Mouse (Mus musculus): ENCODE measurements around the gene Chil1. TPM values are rescaled to one million over a fixed set of nuclear protein-coding genes. Genes with fewer than 3 reads are reported as not detected.

Chil1 gene
- polyA plus RNA-seq, 1 experiment from 2014 or later = 0.80 TPM

- WGBS = 38% methylated on average over 11 of the region's 11 CpGs
- H3K27ac ChIP-seq = peak overlapping the region; percentile 17; the same call in 1 of the 2 replicates
These were observed 34.0 kb downstream of the Chil1 start for GRCm38 (mm10) chr1:134215751-134216628.

GRCm38 (mm10) chr1:134216629-134216971 lies 34.6 kb downstream of the Chil1 start:
- H3K9me3 ChIP-seq (replicated peaks) = no peaks in the 10 kb centered on the region
- no peak overlapping the region for H3K27ac ChIP-seq
- H3K4me1 ChIP-seq = peaks cover 25% of the 10 kb centered on the region
- H3K4me3 ChIP-seq = no peak overlapping the region
- H3K36me3 ChIP-seq = no peaks in the 10 kb centered on the region
- DNase-seq (ENCODE audit: low spot score) = no peak
- H3K27me3 ChIP-seq (ENCODE audit: low read depth, poor library complexity, severe bottlenecking) = no peaks in the 10 kb centered on the region
- 84% methylated on average over 2 of the region's 2 CpGs for WGBS

More at GRCm38 (mm10) chr1:134215751-134216628, 34.0 kb downstream of the Chil1 start:
- H3K9me3 ChIP-seq (replicated peaks) = no peaks in the 10 kb centered on the region
- peaks cover 31% of the 10 kb centered on the region for H3K4me1 ChIP-seq
- no peak for DNase-seq (ENCODE audit: low spot score)
- H3K27me3 ChIP-seq (ENCODE audit: low read depth, poor library complexity, severe bottlenecking) = no peaks in the 10 kb centered on the region
- no peaks in the 10 kb centered on the region for H3K36me3 ChIP-seq
- no peak overlapping the region for H3K4me3 ChIP-seq

DNA sequence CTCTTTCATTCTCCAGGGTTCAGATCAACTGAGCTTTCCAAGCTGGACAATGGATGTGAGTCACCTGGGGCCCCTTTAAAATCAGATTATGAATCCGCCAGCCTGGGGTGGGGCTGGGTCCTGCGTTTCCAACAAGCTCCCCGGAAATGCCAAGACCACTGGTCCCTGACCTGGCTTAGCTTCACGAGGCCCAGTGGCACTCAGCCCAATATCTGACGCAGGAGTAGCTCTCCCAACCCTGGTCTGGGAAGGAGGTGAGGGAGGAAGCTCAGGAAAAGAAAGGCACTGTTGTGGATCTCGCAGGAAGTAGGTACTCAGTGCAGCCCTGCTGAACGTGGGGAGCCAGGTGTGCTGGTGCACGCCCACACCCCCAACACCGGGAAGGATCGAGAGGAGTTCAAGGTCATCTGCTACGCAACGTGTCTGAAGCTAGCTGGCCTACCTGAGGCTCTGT lies 35.1 kb downstream of the Chil1 start:
- no peaks in the 10 kb centered on the region for H3K36me3 ChIP-seq
- no peaks in the 10 kb centered on the region for H3K9me3 ChIP-seq (replicated peaks)
- H3K4me1 ChIP-seq = peaks cover 20% of the 10 kb centered on the region
- H3K27me3 ChIP-seq (ENCODE audit: low read depth, poor library complexity, severe bottlenecking) = no peaks in the 10 kb centered on the region
- DNase-seq (ENCODE audit: low spot score) = no peak
- H3K4me3 ChIP-seq = no peak overlapping the region
- 72% methylated on average over 12 of the region's 12 CpGs for WGBS
- no peak overlapping the region for H3K27ac ChIP-seq

DNA sequence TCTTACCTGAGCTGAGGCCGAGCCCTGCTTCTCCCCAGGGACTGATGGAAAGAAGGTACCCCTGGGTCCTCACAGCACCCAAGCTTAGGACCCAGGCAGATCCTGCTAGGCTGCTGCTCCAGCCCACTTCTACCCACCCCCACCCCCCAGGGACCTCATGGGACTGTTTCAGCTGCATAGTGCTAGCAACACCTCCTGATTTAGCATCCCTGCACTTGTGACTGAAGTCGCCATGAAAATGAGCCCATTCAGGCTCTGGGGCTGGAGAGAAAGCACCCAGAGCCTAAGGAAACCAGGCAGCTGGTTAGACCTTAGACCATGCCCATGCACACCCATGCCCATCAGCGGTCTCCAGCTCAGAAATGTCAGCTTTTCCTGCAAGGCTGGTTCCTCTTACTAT lies 36.0 kb downstream of the Chil1 start:
- 71% methylated on average over 3 of the region's 3 CpGs for WGBS
- H3K9me3 ChIP-seq (replicated peaks) = no peaks in the 10 kb centered on the region
- H3K27ac ChIP-seq = no peak overlapping the region
- no peaks in the 10 kb centered on the region for H3K36me3 ChIP-seq
- no peak overlapping the region for H3K4me3 ChIP-seq
- H3K27me3 ChIP-seq (ENCODE audit: low read depth, poor library complexity, severe bottlenecking) = no peaks in the 10 kb centered on the region
- no peak for DNase-seq (ENCODE audit: low spot score)
- peaks cover 16% of the 10 kb centered on the region; the same call in 1 of the 2 replicates for H3K4me1 ChIP-seq

DNA sequence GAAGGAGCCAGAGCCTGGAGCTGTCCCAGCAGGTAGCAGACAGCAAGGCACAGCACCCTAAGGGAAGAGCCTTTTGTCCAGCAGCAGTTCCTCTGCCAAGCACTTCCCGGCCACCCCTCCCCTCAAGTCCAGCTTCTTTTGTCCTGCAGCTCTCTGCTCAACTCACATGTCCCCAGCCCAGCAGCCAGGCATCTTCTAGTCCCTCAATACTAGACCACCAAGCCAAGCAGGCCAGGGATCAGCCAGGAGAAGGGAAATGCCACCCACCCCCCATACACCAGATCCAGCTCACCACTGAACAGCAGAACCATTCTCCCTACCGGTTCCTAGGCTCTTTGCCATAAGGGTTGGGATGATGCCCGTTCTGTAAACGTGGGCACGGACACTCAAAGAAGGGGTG lies 37.6 kb downstream of the Chil1 start:
- H3K27ac ChIP-seq = no peak overlapping the region
- H3K4me1 ChIP-seq = peaks cover 16% of the 10 kb centered on the region; the same call in 1 of the 2 replicates
- H3K9me3 ChIP-seq (replicated peaks) = no peaks in the 10 kb centered on the region
- no peaks in the 10 kb centered on the region for H3K36me3 ChIP-seq
- no peaks in the 10 kb centered on the region for H3K27me3 ChIP-seq (ENCODE audit: low read depth, poor library complexity, severe bottlenecking)
- DNase-seq (ENCODE audit: low spot score) = no peak
- 87% methylated on average over 5 of the region's 5 CpGs for WGBS
- no peak overlapping the region for H3K4me3 ChIP-seq

DNA sequence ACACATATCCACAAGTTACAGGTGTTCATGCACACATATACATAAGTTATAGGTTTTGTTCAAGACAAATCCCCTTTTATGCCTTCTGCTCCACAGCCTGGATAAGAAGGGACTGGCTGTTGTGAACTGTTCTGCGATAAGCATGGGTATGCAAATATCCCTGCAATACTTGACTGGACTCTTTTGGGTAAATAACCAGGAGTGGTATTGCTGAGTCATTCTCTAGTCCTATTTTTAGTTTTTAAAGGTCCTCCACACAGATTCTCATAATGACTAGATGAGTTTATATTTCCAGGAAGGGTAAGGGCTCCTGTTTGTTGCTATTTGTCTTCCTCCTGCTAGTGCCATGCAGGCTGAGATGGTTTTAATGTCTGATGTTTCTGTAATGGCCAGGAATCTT lies 39.2 kb downstream of the Chil1 start:
- 92% methylated on average over 1 of the region's 1 CpGs for WGBS
- no peak for DNase-seq (ENCODE audit: low spot score)

GRCm38 (mm10) chr1:134222122-134223055 lies 40.4 kb downstream of the Chil1 start:
- Histone ChIP-seq H3K4me3 (no peak overlapping the region), H3K27ac (no peak overlapping the region), H3K9me3 (replicated peaks) (no peaks in the 10 kb centered on the region), H3K36me3 (no peaks in the 10 kb centered on the region), H3K27me3 (ENCODE audit: low read depth, poor library complexity, severe bottlenecking) (no peaks in the 10 kb centered on the region), H3K4me1 (no peaks in the 10 kb centered on the region)
- no peak for DNase-seq (ENCODE audit: low spot score)
- 64% methylated on average over 8 of the region's 8 CpGs for WGBS

More for the DNA sequence above, 39.2 kb downstream of the Chil1 start:
- Histone ChIP-seq H3K4me3 (no peak overlapping the region), H3K9me3 (replicated peaks) (no peaks in the 10 kb centered on the region), H3K4me1 (peaks cover 6% of the 10 kb centered on the region; the same call in 1 of the 2 replicates), H3K27ac (no peak overlapping the region), H3K36me3 (no peaks in the 10 kb centered on the region), H3K27me3 (ENCODE audit: low read depth, poor library complexity, severe bottlenecking) (no peaks in the 10 kb centered on the region)

DNA sequence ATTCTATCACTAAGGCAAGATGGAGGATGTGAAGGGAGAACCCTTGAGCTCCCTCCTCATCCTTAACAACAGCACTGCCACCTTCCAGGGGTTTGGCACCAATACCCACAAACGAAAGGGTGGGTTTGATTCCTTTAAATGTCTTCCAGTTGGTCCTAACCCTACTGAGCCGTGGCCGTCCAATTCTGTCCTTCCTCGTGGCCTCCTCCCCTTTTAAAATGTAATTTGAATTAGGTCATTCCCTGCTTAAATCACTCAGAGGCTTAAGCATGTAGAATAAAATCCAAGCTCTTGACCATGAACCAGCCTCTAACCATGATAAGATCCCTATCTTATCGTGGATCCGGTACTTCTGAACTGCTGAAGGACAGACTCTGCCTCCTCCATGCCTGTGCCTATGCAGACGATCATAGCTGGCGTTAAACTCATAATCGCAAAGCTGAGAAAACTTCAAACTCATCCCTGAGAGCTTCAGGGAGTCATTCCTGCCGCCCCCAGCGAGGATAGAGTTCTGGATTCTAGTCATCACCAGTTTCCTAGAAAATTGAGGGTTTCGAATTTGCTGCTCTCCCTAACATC lies 42.8 kb downstream of the Chil1 start:
- DNase-seq (ENCODE audit: low spot score) = no peak
- 87% methylated on average over 12 of the region's 12 CpGs for WGBS
- Histone ChIP-seq H3K27ac (no peak overlapping the region), H3K4me3 (no peak overlapping the region), H3K9me3 (replicated peaks) (no peaks in the 10 kb centered on the region), H3K36me3 (no peaks in the 10 kb centered on the region), H3K27me3 (ENCODE audit: low read depth, poor library complexity, severe bottlenecking) (no peaks in the 10 kb centered on the region), H3K4me1 (no peaks in the 10 kb centered on the region)

DNA sequence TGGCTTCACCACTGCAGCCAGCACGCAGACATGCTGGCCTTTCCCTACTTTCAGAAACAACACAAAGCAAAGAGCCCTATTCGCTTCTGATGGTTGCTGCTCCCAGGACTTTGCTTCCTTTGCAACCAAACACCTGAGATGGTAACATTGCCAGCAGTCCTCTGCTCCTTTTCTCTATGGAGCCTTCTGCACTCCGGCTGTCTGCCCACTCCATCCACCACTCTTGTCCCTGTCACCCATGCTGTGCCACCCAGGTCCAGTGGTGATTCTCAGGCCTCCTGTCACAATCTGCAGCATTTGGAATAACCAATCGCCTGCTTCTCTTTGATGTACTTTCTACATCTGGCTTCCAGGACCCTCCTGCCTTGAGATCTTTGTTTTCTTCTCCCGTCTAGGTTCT lies 43.4 kb downstream of the Chil1 start:
- no peaks in the 10 kb centered on the region for H3K27me3 ChIP-seq (ENCODE audit: low read depth, poor library complexity, severe bottlenecking)
- 87% methylated on average over 5 of the region's 5 CpGs for WGBS
- no peaks in the 10 kb centered on the region for H3K4me1 ChIP-seq
- no peak overlapping the region for H3K4me3 ChIP-seq
- H3K9me3 ChIP-seq (replicated peaks) = no peaks in the 10 kb centered on the region
- no peak overlapping the region for H3K27ac ChIP-seq
- H3K36me3 ChIP-seq = no peaks in the 10 kb centered on the region
- DNase-seq (ENCODE audit: low spot score) = no peak

GRCm38 (mm10) chr1:134226739-134227138 lies 44.8 kb downstream of the Chil1 start:
- 70% methylated on average over 8 of the region's 8 CpGs for WGBS
- Histone ChIP-seq H3K36me3 (no peaks in the 10 kb centered on the region), H3K27me3 (ENCODE audit: low read depth, poor library complexity, severe bottlenecking) (peaks cover 3% of the 10 kb centered on the region; the same call in 1 of the 2 replicates), H3K4me3 (no peak overlapping the region), H3K9me3 (replicated peaks) (no peaks in the 10 kb centered on the region), H3K4me1 (no peaks in the 10 kb centered on the region), H3K27ac (no peak overlapping the region)
- DNase-seq (ENCODE audit: low spot score) = no peak

DNA sequence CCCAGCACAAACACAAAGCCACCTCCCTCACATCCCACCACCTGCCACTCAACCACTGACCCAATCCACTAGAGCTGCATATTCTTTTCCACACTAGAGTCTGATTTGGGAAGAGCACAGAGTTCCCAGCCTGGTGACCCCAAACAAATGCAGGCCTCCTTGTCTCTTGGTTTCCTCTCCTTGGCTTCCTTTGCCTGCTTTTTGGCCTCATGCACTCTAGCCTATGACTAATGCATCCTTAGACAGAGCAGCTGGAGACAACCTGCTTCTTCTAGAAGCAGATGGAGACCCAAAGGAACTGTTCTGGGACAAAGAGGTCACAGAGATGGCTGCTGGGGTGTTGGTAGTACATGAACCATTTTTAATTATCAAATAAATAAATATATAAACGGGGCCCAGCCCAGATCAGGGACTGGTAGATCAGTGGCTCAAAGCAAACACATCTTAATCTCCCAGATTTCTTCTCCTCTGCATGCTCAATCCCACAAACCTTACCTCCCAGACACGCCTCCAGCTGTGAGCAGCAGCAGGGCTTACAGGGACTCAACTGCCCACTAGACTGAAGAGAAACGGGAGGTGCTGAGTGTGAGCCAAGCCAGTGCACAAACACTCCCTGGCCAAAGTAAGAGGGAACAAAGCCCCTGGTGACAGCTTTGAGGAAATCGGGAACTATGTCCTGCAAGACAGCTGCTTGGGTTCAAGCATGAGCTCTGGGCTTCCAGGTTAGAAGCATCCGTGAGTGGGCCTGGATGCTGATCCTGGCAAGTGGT lies 48.0 kb downstream of the Chil1 start:
- peaks cover 17% of the 10 kb centered on the region for H3K4me1 ChIP-seq
- no peak for DNase-seq (ENCODE audit: low spot score)
- no peak overlapping the region for H3K4me3 ChIP-seq
- no peaks in the 10 kb centered on the region for H3K9me3 ChIP-seq (replicated peaks)
- peaks cover 35% of the 10 kb centered on the region for H3K27me3 ChIP-seq (ENCODE audit: low read depth, poor library complexity, severe bottlenecking)
- WGBS = 82% methylated on average over 5 of the region's 5 CpGs
- no peak overlapping the region for H3K27ac ChIP-seq
- H3K36me3 ChIP-seq = no peaks in the 10 kb centered on the region

DNA sequence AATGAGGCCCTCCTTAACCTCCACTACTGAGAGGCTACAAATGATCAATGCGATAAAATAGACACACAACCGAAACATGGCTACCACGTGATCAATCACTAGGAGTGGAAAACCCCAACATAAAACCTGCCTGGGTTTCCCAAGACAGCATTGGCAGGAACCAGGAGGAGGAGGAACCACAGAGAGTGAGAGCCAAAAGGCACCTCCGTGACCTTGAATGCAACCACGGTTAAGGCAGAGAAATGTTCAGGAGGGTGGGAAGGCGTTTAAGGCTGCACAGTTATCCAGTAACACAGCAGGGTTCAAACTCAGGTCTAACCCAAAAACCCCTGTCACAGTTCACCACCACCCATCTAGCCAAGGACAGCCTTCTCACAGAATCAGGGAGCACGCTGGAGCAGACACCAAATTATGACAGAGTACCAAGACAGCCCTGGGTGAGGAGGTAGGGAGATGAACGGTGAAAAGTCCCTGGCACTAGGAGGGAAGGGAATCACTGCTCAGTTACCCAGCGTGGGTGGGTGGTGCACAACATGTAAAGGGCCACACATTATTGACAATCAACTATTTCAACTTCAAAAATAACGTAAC lies 48.8 kb downstream of the Chil1 start:
- WGBS = 86% methylated on average over 10 of the region's 10 CpGs
- peaks cover 42% of the 10 kb centered on the region for H3K27me3 ChIP-seq (ENCODE audit: low read depth, poor library complexity, severe bottlenecking)
- H3K4me1 ChIP-seq = peaks cover 24% of the 10 kb centered on the region
- no peak for DNase-seq (ENCODE audit: low spot score)
- H3K4me3 ChIP-seq = no peak overlapping the region
- H3K27ac ChIP-seq = no peak overlapping the region
- H3K9me3 ChIP-seq (replicated peaks) = no peaks in the 10 kb centered on the region
- no peaks in the 10 kb centered on the region for H3K36me3 ChIP-seq
